Mouse (Mus musculus) frontal cortex, adult (tissue): ENCODE data around the gene Mrgpra6.

Experiments used
- ATAC-seq: cut with Nextera tagmentation; 2 replicates; pipeline ENCODE4 v1.9.2; 2017; ENCODE audit warnings: mild to moderate bottlenecking, moderate library complexity, mixed read lengths; ENCODE audit not compliant: low TSS enrichment

Mrgpra6 gene

DNA sequence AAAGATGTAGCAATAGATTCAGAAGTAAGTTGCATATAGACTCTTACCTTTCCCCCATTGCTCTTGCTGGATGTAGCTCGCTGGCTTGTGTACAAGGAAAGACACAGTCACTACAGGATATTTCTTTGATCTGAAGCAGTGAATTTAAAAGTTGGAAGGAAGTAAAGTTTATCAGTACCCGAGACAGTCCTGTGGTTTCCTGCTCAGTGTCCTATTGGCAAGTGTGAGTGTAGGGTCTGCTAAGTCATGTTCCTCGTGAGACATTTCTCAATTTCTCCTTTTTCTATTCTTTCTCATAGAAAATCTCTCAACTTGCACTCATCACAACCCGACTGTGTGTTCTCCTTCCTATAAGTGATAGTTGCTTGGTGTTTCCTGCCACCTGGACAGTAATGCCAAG is at the start of gene Mrgpra6:
Gene Mrgpra6, minus strand, starts transcription at position 91 of the 400 bp plus-strand sequence.
- no peak for ATAC-seq

- no peak for ATAC-seq
These were observed 48.0 kb upstream of the Mrgpra6 start, which contains the start of gene Mrgpra9 for GRCm38 (mm10) chr7:47252770-47253169. Gene Mrgpra9, minus strand, starts transcription at chr7:47252848.

- no peak for ATAC-seq
These were observed 39.9 kb upstream of the Mrgpra6 start for GRCm38 (mm10) chr7:47244658-47245057.

DNA sequence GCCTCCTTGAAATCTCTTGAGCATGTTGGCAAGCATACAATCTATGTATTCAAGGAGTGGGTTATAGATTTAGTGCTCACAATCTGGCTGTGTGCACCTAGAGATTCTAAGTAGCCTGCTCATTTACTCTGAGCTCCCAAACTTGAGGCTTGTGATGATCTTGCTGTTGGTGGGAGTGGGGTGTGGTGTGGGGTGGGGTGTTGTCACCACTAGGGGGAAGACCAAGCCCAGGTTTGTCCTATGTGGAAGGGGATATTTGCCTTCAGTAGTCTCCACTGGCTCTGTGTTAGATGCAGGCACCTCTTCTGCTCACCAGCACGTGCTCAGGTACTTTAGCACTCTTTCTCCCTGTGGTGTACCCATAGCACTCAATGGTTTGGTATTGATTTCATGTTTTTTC is 9.4 kb downstream of the Mrgpra6 start:
- no peak for ATAC-seq

DNA sequence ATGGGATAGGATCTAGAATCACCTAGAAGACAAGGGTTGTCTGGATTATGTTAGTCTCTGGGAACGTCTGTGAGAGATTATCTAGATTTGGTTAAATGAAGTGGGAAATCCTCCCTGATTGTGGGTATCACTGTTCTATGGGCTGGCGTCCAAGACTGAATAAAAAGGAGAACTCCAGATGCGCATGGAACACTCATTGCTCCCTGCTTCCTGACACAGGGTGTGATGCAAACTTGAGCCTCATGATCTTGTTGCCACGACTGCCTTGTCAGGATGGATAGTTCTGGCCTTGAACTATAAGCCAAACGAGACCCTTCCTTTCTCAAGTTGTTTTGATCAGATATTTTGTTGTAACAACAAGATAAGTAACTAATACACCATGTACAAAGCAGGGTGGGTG is 33.9 kb downstream of the Mrgpra6 start:
- no peak for ATAC-seq

- ATAC-seq = no peak
These were observed 39.7 kb downstream of the Mrgpra6 start for GRCm38 (mm10) chr7:47165028-47165427.

- no peak for ATAC-seq
These were observed 41.5 kb downstream of the Mrgpra6 start for GRCm38 (mm10) chr7:47163203-47163602.

DNA sequence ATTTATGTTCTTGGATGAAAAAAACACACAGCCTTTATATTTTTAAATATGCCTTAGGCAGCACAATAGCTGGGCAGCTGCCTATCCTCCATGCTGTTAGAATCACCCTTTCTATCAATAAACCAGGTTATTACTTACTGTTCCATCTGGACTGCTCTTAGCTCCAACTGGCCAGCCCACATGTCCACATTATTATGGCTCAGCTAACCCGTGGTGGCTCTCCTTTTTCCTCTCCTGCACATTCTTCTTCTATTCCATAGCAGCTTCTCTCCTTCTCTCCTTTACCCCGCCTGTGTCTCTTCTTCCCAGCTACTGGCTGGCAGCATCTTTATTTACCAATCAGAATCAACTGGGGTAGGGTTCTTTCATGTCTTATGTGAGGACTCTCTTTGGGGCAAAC is 46.3 kb downstream of the Mrgpra6 start:
- ATAC-seq = no peak

GRCm38 (mm10) chr7:47157743-47158142 is 47.0 kb downstream of the Mrgpra6 start:
- no peak for ATAC-seq

- ATAC-seq = peak; percentile 84
These were observed 48.9 kb downstream of the Mrgpra6 start for GRCm38 (mm10) chr7:47155849-47156248.

DNA sequence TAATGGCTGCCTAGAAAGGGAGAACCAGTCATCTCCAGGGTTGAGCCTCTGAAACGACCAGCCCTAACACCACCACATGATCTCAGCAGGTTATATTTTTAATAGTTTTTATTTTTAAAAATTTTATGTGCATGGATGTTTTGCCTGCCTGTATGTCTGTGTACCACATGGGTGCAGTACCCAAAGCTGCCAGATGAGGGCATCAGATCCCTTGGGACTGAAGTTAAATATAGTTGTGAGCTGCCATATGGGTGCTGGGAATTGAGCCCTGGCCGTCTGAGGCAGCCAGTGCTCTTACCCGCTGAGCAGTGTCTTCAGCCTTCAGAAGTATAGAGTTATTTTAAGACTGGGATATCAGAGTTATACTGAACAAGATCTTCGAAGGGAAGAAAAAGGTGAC is 49.3 kb downstream of the Mrgpra6 start:
- ATAC-seq = no peak; the same call in 1 of the 2 replicates

GRCm38 (mm10) chr7:47150420-47151061 is 54.2 kb downstream of the Mrgpra6 start:
- 0 out of 2 replicates have a peak, but pooled peaks have one; percentile 41 for ATAC-seq

- no peak for ATAC-seq
These were observed 56.4 kb downstream of the Mrgpra6 start for GRCm38 (mm10) chr7:47148298-47148697.

DNA sequence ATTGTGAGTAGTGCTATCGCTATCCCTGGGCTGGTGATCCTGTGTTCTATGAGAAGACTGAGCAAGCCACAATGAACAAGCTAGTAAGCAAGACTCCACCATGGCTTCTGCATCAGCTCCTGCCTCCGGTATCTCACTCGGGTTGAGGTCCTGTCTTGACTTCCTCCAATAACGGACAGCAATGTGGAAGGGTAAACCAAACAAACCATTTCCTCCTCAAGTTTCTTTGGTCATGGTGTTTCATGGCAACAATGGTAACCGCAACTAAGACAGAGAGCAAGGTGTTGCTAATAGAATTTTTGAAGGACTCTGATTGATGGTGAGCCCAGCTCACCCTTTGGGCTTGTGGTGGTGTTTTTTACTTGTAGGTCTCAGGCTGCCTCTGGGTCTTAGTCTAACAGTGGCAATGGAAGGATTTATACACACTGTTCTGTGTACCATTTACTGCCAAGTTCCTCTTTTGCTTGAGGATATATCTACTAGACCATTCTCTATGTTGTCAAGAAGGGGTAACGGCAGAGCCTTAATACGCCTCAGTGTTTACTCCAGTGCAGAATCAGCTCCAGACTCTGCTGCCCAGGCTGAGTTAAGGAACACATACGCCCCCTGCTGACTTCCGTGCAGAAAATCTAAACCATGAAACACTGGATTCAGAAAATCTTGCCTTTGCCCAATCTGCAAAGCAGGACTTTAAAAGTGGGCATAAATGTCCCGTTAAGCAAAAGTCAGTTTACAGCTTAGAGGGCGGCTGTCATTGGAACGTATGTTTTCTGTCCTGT is 58.5 kb downstream of the Mrgpra6 start:
- ATAC-seq = peak; percentile 79

DNA sequence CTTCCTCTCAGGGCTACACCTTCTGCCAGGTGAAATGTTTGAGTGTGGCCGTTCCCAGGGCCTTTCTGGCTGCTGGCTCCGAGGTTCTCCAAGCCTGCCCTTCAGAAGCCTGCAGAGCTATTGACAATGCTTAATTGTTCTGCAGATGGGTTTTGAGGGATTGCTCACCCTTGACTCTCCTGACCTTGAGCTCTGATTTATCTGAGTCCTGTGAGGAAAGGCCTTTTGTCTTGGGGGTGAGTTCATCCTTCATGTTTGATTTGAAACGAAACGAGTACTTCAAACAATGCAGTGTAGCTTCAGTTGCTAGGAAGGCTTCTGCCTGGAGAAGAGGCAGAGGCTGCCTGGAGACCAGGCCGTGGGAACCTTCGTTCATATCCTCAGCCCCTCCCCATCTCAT is 60.4 kb downstream of the Mrgpra6 start:
- ATAC-seq = no peak

GRCm38 (mm10) chr7:47139823-47140325 is 64.8 kb downstream of the Mrgpra6 start:
- no peak for ATAC-seq
